Mouse (Mus musculus) left cerebral cortex, postnatal 10 days (tissue): ENCODE results near the gene Sh2d7. TPM values are rescaled to one million over a fixed set of nuclear protein-coding genes. Genes with fewer than 3 reads are reported as not detected.
"Not testable (repeated sequence)": the region's sequence is repeated elsewhere in the genome, so short reads cannot be mapped to it uniquely, and the experiment has no call there.

ENCODE experiments used
- DNase-seq, 2 experiments: peaks; one replicate each; pipeline ENCODE4 v3.0.0; 2021 to 2022; ENCODE audit warnings: low spot score in 2 of 2, mixed read lengths in 1 of 2; ENCODE audit errors: extremely low spot score in 1 of 2
- intact Hi-C: fragments of 180-260 bp; cut with DNase I; formaldehyde crosslinking; loops from one replicate; pipeline ENCODE4 v1.15.1; 2025
- total RNA-seq, 2 experiments: library from RNA; stranded (reverse); gene quantifications; 2 replicates each; pipeline ENCODE4 v1.2.3; 2021

The Sh2d7 gene
- total RNA-seq, 2 experiments from 2014 or later, result not detected

- DNase-seq, result peak; percentile 98 to 100
Measured at GRCm38 (mm10) chr9:54586199-54587061, 47.6 kb downstream of the Sh2d7 start, which contains the start of gene Idh3a. Idh3a (plus strand) TSS chr9:54586334.

GRCm38 (mm10) chr9:54587863-54588262 is 49.1 kb downstream of the Sh2d7 start:
- no peak for DNase-seq
- intact Hi-C loops, result no loop called here

More at GRCm38 (mm10) chr9:54586199-54587061, 47.6 kb downstream of the Sh2d7 start, which contains the start of gene Idh3a:
- intact Hi-C loops, result no loop called here

GRCm38 (mm10) chr9:54593652-54594051 is 54.9 kb downstream of the Sh2d7 start:
- intact Hi-C loops, DNase-seq: not testable (repeated sequence)

Other genes with a start within 250 kb of the Sh2d7 start
- 100 to 1,000 TPM; 194 to 204 TPM for gene Dmxl2, start 37.4 kb upstream of the Sh2d7 start, total RNA-seq
- 10 to 100 TPM; 32.8 to 33.9 TPM for gene Cib2, start 21.2 kb downstream of the Sh2d7 start, total RNA-seq
- gene Idh3a, start 47.4 kb downstream of the Sh2d7 start, total RNA-seq, result 100 to 1,000 TPM; 206 to 208 TPM
- gene Acsbg1, start 122.9 kb downstream of the Sh2d7 start, total RNA-seq, result 10 to 100 TPM; 88.4 to 93.5 TPM
- 10 to 100 TPM; 13.6 to 14.4 TPM for gene Dnaja4, start 159.9 kb downstream of the Sh2d7 start, total RNA-seq
- gene Wdr61, start 195.5 kb downstream of the Sh2d7 start, total RNA-seq, result 10 to 100 TPM; 52.5 to 54.1 TPM
- 1 to 10 TPM; 2.6 to 9.5 TPM for gene Crabp1, start 225.8 kb downstream of the Sh2d7 start, total RNA-seq